Mouse (Mus musculus) liver, embryonic 13.5 days (tissue): ENCODE data around the gene Ttc37. TPM values are rescaled to one million over a fixed set of nuclear protein-coding genes. Genes with fewer than 3 reads are reported as not detected.

Experiments
- ATAC-seq: fragments of 200-750 bp; cut with Nextera tagmentation; 2 replicates; pipeline ENCODE4 v1.8.0; 2017; ENCODE audit warnings: low read depth, mild to moderate bottlenecking, moderate number of reproducible peaks, moderate library complexity
- DNase-seq: peaks from one replicate; pipeline ENCODE4 v3.0.0; 2022
- H3K27ac ChIP-seq: fragments of 300-500 bp; sonication (generic); 2 replicates; pipeline ENCODE4 v1.5.1; 2015; ENCODE audit warnings: moderate library complexity, mild to moderate bottlenecking, inconsistent platforms
- H3K27me3 ChIP-seq: fragments of 300-500 bp; sonication (generic); 2 replicates; pipeline ENCODE4 v1.6.1; 2015; ENCODE audit warnings: mild to moderate bottlenecking, inconsistent platforms
- H3K36me3 ChIP-seq: fragments of 300-500 bp; sonication (generic); 2 replicates; pipeline ENCODE4 v1.6.1; 2015; ENCODE audit warnings: mild to moderate bottlenecking, inconsistent platforms
- H3K4me1 ChIP-seq: fragments of 300-500 bp; sonication (generic); replicated peaks from 2 replicates; pipeline ENCODE4 v1.6.1; 2015; ENCODE audit warnings: inconsistent platforms
- H3K4me2 ChIP-seq: fragments of 300-500 bp; sonication (generic); 2 replicates; pipeline ENCODE4 v1.6.1; 2015; ENCODE audit warnings: inconsistent platforms, mild to moderate bottlenecking, moderate library complexity
- H3K4me3 ChIP-seq: fragments of 300-500 bp; sonication (generic); replicated peaks from 2 replicates; pipeline ENCODE4 v1.5.1; 2015; ENCODE audit warnings: mild to moderate bottlenecking, inconsistent platforms
- H3K9ac ChIP-seq: fragments of 300-500 bp; sonication (generic); 2 replicates; pipeline ENCODE4 v1.6.1; 2015; ENCODE audit warnings: mild to moderate bottlenecking, inconsistent platforms
- H3K9me3 ChIP-seq: fragments of 300-500 bp; sonication (generic); replicated peaks from 2 replicates; pipeline ENCODE4 v1.6.1; 2016; ENCODE audit warnings: inconsistent platforms
- WGBS: fragments of 180-500 bp; shearing (Covaris S2); methylation state at CpG from one replicate; pipeline ENCODE4 v1.1.7; 2015; ENCODE audit not compliant: insufficient replicate concordance; 5-methylcytosine and 5-hydroxymethylcytosine counted together
- polyA plus RNA-seq: library from polyadenylated mRNA; unstranded; fragments of >200 nt; fragmentation: Nextera tagmentation; extraction: Ambion mirVana; gene quantifications from 2 replicates; pipeline ENCODE4 v1.2.1, GENCODE M21; 2015

Ttc37 gene
- 4.5 and 6.6 TPM in 2 replicates for polyA plus RNA-seq

GRCm38 (mm10) chr13:76098493-76099303 is at the start of gene Ttc37, which contains the start of gene Arsk:
Ttc37 (plus strand) TSS chr13:76098734.
Arsk (minus strand) TSS chr13:76098660.
- peak within 1 kb of the TSS; percentile 78 for H3K9ac ChIP-seq
- DNase-seq = peak; percentile 94
- peaks cover 27% of the 10 kb centered on the region for H3K4me1 ChIP-seq
- no peaks in the 10 kb centered on the region for H3K27me3 ChIP-seq
- ATAC-seq = peak; percentile 97
- H3K9me3 ChIP-seq = no peaks in the 10 kb centered on the region
- WGBS = under 1% methylated on average over 34 of the region's 34 CpGs
- peak within 1 kb of the TSS; percentile 79 for H3K4me3 ChIP-seq
- H3K36me3 ChIP-seq = peaks cover 4% of the 10 kb centered on the region; the same call in 1 of the 2 replicates
- peak within 1 kb of the TSS; percentile 84 for H3K27ac ChIP-seq
- peak within 1 kb of the TSS; percentile 78 for H3K4me2 ChIP-seq

GRCm38 (mm10) chr13:76055391-76056232 is 42.9 kb upstream of the Ttc37 start:
- Histone ChIP-seq H3K4me1 (peaks cover 49% of the 10 kb centered on the region), H3K9ac (peak overlapping the region; percentile 78), H3K36me3 (no peaks in the 10 kb centered on the region), H3K4me2 (peak overlapping the region; percentile 97), H3K4me3 (peak overlapping the region; percentile 71), H3K9me3 (no peaks in the 10 kb centered on the region), H3K27me3 (peaks cover 20% of the 10 kb centered on the region; the same call in 1 of the 2 replicates), H3K27ac (peak overlapping the region; percentile 85)
- ATAC-seq = peak; percentile 95
- WGBS = 2% methylated on average over 59 of the region's 59 CpGs
- peak; percentile 87 for DNase-seq

GRCm38 (mm10) chr13:76056261-76056724 is 42.2 kb upstream of the Ttc37 start:
- Histone ChIP-seq H3K36me3 (no peaks in the 10 kb centered on the region), H3K4me2 (peak overlapping the region; percentile 97), H3K4me3 (peak overlapping the region; percentile 71), H3K27me3 (peaks cover 20% of the 10 kb centered on the region; the same call in 1 of the 2 replicates), H3K9me3 (no peaks in the 10 kb centered on the region), H3K4me1 (peaks cover 49% of the 10 kb centered on the region), H3K9ac (peak overlapping the region; percentile 78), H3K27ac (peak overlapping the region; percentile 85)
- ATAC-seq = peak; percentile 83
- WGBS = under 1% methylated on average over 34 of the region's 34 CpGs
- peak; percentile 81 for DNase-seq

- Histone ChIP-seq H3K27ac (peak within 1 kb of the TSS; percentile 85), H3K9ac (peak within 1 kb of the TSS; percentile 78), H3K4me3 (peak within 1 kb of the TSS; percentile 71), H3K4me2 (peak within 1 kb of the TSS; percentile 97), H3K27me3 (peaks cover 20% of the 10 kb centered on the region; the same call in 1 of the 2 replicates), H3K36me3 (no peaks in the 10 kb centered on the region), H3K4me1 (peaks cover 49% of the 10 kb centered on the region), H3K9me3 (no peaks in the 10 kb centered on the region)
- no peak for DNase-seq
- 28% methylated on average over 10 of the region's 10 CpGs for WGBS
- no peak for ATAC-seq
Measured at GRCm38 (mm10) chr13:76056896-76057266, 41.7 kb upstream of the Ttc37 start, which contains the start of gene Gpr150. Gpr150 (minus strand) TSS chr13:76056996.

GRCm38 (mm10) chr13:76057267-76058069 is 41.1 kb upstream of the Ttc37 start:
- WGBS = 71% methylated on average over 10 of the region's 10 CpGs

GRCm38 (mm10) chr13:76059591-76059990 is 38.9 kb upstream of the Ttc37 start:
- Histone ChIP-seq H3K9me3 (no peaks in the 10 kb centered on the region), H3K36me3 (peaks cover 9% of the 10 kb centered on the region), H3K27me3 (peaks cover 15% of the 10 kb centered on the region; the same call in 1 of the 2 replicates), H3K9ac (no peak overlapping the region), H3K4me2 (no peak overlapping the region), H3K4me1 (peaks cover 38% of the 10 kb centered on the region), H3K27ac (no peak overlapping the region), H3K4me3 (no peak overlapping the region)
- WGBS = 84% methylated on average over 4 of the region's 4 CpGs
- no peak for ATAC-seq
- DNase-seq = no peak

More at GRCm38 (mm10) chr13:76057267-76058069, 41.1 kb upstream of the Ttc37 start:
- Histone ChIP-seq H3K4me2 (peak overlapping the region; percentile 97), H3K27me3 (peaks cover 17% of the 10 kb centered on the region; the same call in 1 of the 2 replicates), H3K27ac (no peak overlapping the region), H3K36me3 (peaks cover 3% of the 10 kb centered on the region; the same call in 1 of the 2 replicates), H3K4me1 (peaks cover 49% of the 10 kb centered on the region), H3K9me3 (no peaks in the 10 kb centered on the region), H3K9ac (peak overlapping the region; percentile 78), H3K4me3 (peak overlapping the region; percentile 71)
- ATAC-seq = no peak
- no peak for DNase-seq

GRCm38 (mm10) chr13:76062126-76062525 is 36.4 kb upstream of the Ttc37 start:
- DNase-seq (no peak), ATAC-seq (no peak)
- Histone ChIP-seq H3K9me3 (no peaks in the 10 kb centered on the region), H3K27me3 (no peaks in the 10 kb centered on the region), H3K27ac (no peak overlapping the region), H3K36me3 (peaks cover 15% of the 10 kb centered on the region), H3K9ac (no peak overlapping the region), H3K4me1 (peaks cover 13% of the 10 kb centered on the region), H3K4me2 (no peak overlapping the region), H3K4me3 (no peak overlapping the region)
- WGBS = 80% methylated on average over 3 of the region's 3 CpGs

GRCm38 (mm10) chr13:76062569-76062968 is 36.0 kb upstream of the Ttc37 start:
- no peak overlapping the region for H3K9ac ChIP-seq
- H3K4me3 ChIP-seq = no peak overlapping the region
- DNase-seq = no peak
- no peak for ATAC-seq
- peaks cover 15% of the 10 kb centered on the region for H3K36me3 ChIP-seq
- no peaks in the 10 kb centered on the region for H3K9me3 ChIP-seq
- peaks cover 8% of the 10 kb centered on the region for H3K4me1 ChIP-seq
- no peak overlapping the region for H3K4me2 ChIP-seq
- no peaks in the 10 kb centered on the region for H3K27me3 ChIP-seq
- H3K27ac ChIP-seq = no peak overlapping the region
- WGBS = 82% methylated on average over 3 of the region's 3 CpGs

GRCm38 (mm10) chr13:76063548-76063947 is 35.0 kb upstream of the Ttc37 start:
- Histone ChIP-seq H3K27me3 (no peaks in the 10 kb centered on the region), H3K27ac (no peak overlapping the region), H3K4me2 (no peak overlapping the region), H3K9me3 (no peaks in the 10 kb centered on the region), H3K9ac (no peak overlapping the region), H3K36me3 (peaks cover 15% of the 10 kb centered on the region), H3K4me1 (no peaks in the 10 kb centered on the region), H3K4me3 (no peak overlapping the region)
- DNase-seq (no peak), ATAC-seq (no peak)
- 79% methylated on average over 4 of the region's 4 CpGs for WGBS

- Histone ChIP-seq H3K36me3 (peaks cover 15% of the 10 kb centered on the region), H3K4me2 (no peak overlapping the region), H3K4me1 (no peaks in the 10 kb centered on the region), H3K4me3 (no peak overlapping the region), H3K9ac (no peak overlapping the region), H3K9me3 (no peaks in the 10 kb centered on the region), H3K27ac (no peak overlapping the region), H3K27me3 (no peaks in the 10 kb centered on the region)
- 82% methylated on average over 13 of the region's 13 CpGs for WGBS
- no peak for DNase-seq
- ATAC-seq = no peak
Measured at GRCm38 (mm10) chr13:76064363-76064945, 34.1 kb upstream of the Ttc37 start.
